Mouse (Mus musculus): ENCODE results near the gene Tubb4a.

- TF ChIP-seq CTCF (IDR thresholded peaks at IDR 0.05; ENCODE audit: insufficient read depth, low read depth, low read length) (no peak), POLR2A (IDR thresholded peaks at IDR 0.05; ENCODE audit: insufficient read depth, low read depth, low read length) (no peak)
Observed at GRCm38 (mm10) chr17:57125853-57126622, 38.5 kb upstream of the Tubb4a start.

Measured in olfactory bulb, adult 2 months (tissue).